8 mouse cellular contexts compared by ENCODE assay signal in genomic region chr4:141591547-141591946, GRCm38 (mm10). TPM values are rescaled to one million over a fixed set of nuclear protein-coding genes. Genes with fewer than 3 reads are reported as not detected.
DNase-seq lines count a peak whose midpoint lies in the region; ATAC-seq and TF ChIP-seq lines count a peak whose summit lies in the region.

No protein-coding gene starts in this region.

- H3K4me3 ChIP-seq in thymus, adult 2 months (ENCODE audit: control insufficient read depth, insufficient read depth, low read length): no peak overlapping the region
- H3K4me3 ChIP-seq in intestine, postnatal 0 days (ENCODE audit: low read depth, low read length): no peak overlapping the region

- no peaks in the 10 kb centered on the region for H3K27me3 ChIP-seq in thymus, adult 2 months (ENCODE audit: control insufficient read depth, insufficient read depth, low read length)
- H3K27me3 ChIP-seq in intestine, postnatal 0 days (replicated peaks; ENCODE audit: control insufficient read depth, insufficient read depth, low read length): no peaks in the 10 kb centered on the region
- no peaks in the 10 kb centered on the region; the same call in 1 of the 2 replicates for H3K27me3 ChIP-seq in splenic B cell, adult 2 months (ENCODE audit: control insufficient read depth, insufficient read depth, low read length, poor library complexity, severe bottlenecking)

- no peak overlapping the region for H3K27ac ChIP-seq in thymus, adult 2 months (ENCODE audit: control insufficient read depth, insufficient read depth, low read length)
- no peak overlapping the region for H3K27ac ChIP-seq in intestine, postnatal 0 days (ENCODE audit: low read depth, low read length)

- H3K4me1 ChIP-seq in thymus, adult 2 months (replicated peaks; ENCODE audit: control insufficient read depth, insufficient read depth, low read length): no peaks in the 10 kb centered on the region
- H3K4me1 ChIP-seq in intestine, postnatal 0 days (replicated peaks; ENCODE audit: control insufficient read depth, insufficient read depth, low read length): no peaks in the 10 kb centered on the region

- no peak overlapping the region for H3K4me2 ChIP-seq in intestine, postnatal 0 days (replicated peaks; ENCODE audit: low read depth)

- TF ChIP-seq POLR2A in thymus, adult 2 months (IDR thresholded peaks at IDR 0.05; ENCODE audit: control insufficient read depth, extremely low read depth, insufficient read depth, low read length, poor library complexity): no peak

- H3K9me3 ChIP-seq in intestine, postnatal 0 days (ENCODE audit: control insufficient read depth): no peaks in the 10 kb centered on the region

- no peaks in the 10 kb centered on the region for H3K36me3 ChIP-seq in thymus, adult 2 months (ENCODE audit: control insufficient read depth, insufficient read depth, low read length)
- H3K36me3 ChIP-seq in intestine, postnatal 0 days (ENCODE audit: control insufficient read depth, insufficient read depth): peaks cover 86% of the 10 kb centered on the region
- no peaks in the 10 kb centered on the region for H3K36me3 ChIP-seq in splenic B cell, adult 2 months (ENCODE audit: control insufficient read depth, insufficient read depth, low read length, poor library complexity, severe bottlenecking)

- WGBS in thymus, adult 2 months: 34% methylated on average over 3 of the region's 3 CpGs
- 14% methylated on average over 3 of the region's 3 CpGs for WGBS in intestine, postnatal 0 days

- peak; percentile 42 for DNase-seq in gastrocnemius, postnatal 10 days
- DNase-seq in gastrocnemius, postnatal 25 days: no peak
- DNase-seq in thymus, adult 2 months: peak; percentile 39
- DNase-seq in thymus, adult 18-20 months: no peak
- DNase-seq in splenic B cell, adult 2 months (ENCODE audit: low read depth, low spot score): peak; percentile 68
- DNase-seq in layer of hippocampus, adult 11-12 months (ENCODE audit: low spot score): no peak

- no peak overlapping the region for H3K9ac ChIP-seq in intestine, postnatal 0 days (ENCODE audit: low read depth, low read length)

- no peak for ATAC-seq in intestine, postnatal 0 days
- ATAC-seq in cerebellum, adult (ENCODE audit: insufficient number of reproducible peaks, low FRiP score, low TSS enrichment): no peak

- peak; percentile 67; the same call in 1 of the 2 replicates for TF ChIP-seq CTCF in thymus, adult 2 months (IDR thresholded peaks at IDR 0.05; ENCODE audit: borderline replicate concordance, control insufficient read depth, extremely low read depth, insufficient read depth, low read length, poor library complexity)
- peak; percentile 89 for TF ChIP-seq CTCF in intestine, postnatal 0 days (IDR thresholded peaks at IDR 0.05; ENCODE audit: low read depth)

RNA-seq across cellular contexts. Expression of gene Fblim1, which starts 14.3 kb away (rescaled TPM):
- 1 to 10 TPM; 3.8 to 6.6 TPM for total RNA-seq in gastrocnemius, postnatal 10 days (2021)
- total RNA-seq in gastrocnemius, postnatal 25 days (2021): 1 to 10 TPM; 1.5 to 4.7 TPM
- 9.5 and 16.2 TPM in 2 replicates for polyA plus RNA-seq in thymus, adult 2 months (2012; rRNA removed)
- polyA plus RNA-seq in intestine, postnatal 0 days (2015; fragmentation: Nextera tagmentation; extraction: Ambion mirVana): 52.8 and 59.2 TPM in 2 replicates

RNA-seq across cellular contexts. Expression of gene Tmem82, which starts 26.9 kb away (rescaled TPM):
- 1 to 10 TPM; 1.7 to 2.2 TPM for total RNA-seq in gastrocnemius, postnatal 10 days (2021)
- 1 to 10 TPM; 1.2 to 2.3 TPM for total RNA-seq in gastrocnemius, postnatal 25 days (2021)
- polyA plus RNA-seq in thymus, adult 2 months (2012; rRNA removed): 1.2 and 2.8 TPM in 2 replicates
- polyA plus RNA-seq in intestine, postnatal 0 days (2015; fragmentation: Nextera tagmentation; extraction: Ambion mirVana): 42.0 and 45.7 TPM in 2 replicates

RNA-seq across cellular contexts. Expression of gene Slc25a34, which starts 32.1 kb away (rescaled TPM):
- total RNA-seq in gastrocnemius, postnatal 10 days (2021): 10 to 100 TPM; 10.5 to 12.8 TPM
- total RNA-seq in gastrocnemius, postnatal 25 days (2021): 10 to 100 TPM; 14.7 to 14.8 TPM
- polyA plus RNA-seq in thymus, adult 2 months (2012; rRNA removed): 2.6 and 12.3 TPM in 2 replicates
- polyA plus RNA-seq in intestine, postnatal 0 days (2015; fragmentation: Nextera tagmentation; extraction: Ambion mirVana): 23.8 and 25.7 TPM in 2 replicates

RNA-seq across cellular contexts. Expression of gene Spen, which starts 53.1 kb away (rescaled TPM):
- total RNA-seq in gastrocnemius, postnatal 10 days (2021): 10 to 100 TPM; 23.4 to 30.9 TPM
- total RNA-seq in gastrocnemius, postnatal 25 days (2021): 10 to 100 TPM; 18.6 to 19.9 TPM
- 63.4 and 84.1 TPM in 2 replicates for polyA plus RNA-seq in thymus, adult 2 months (2012; rRNA removed)
- polyA plus RNA-seq in intestine, postnatal 0 days (2015; fragmentation: Nextera tagmentation; extraction: Ambion mirVana): 3.2 and 4.0 TPM in 2 replicates

Comparison
In these comparisons a context has a peak if more than half of its experiments do, and no peak if none do; other contexts are left out.
1. DNase-seq: peak in gastrocnemius, postnatal 10 days (single experiment), thymus, adult 2 months (single experiment) and splenic B cell, adult 2 months (single experiment); none in gastrocnemius, postnatal 25 days (single experiment), thymus, adult 18-20 months (0 of 2) and layer of hippocampus, adult 11-12 months (single experiment).